Mouse (Mus musculus) urinary bladder, adult 2 months (tissue): ENCODE measurements around the gene AY074887. TPM values are rescaled to one million over a fixed set of nuclear protein-coding genes. Genes with fewer than 3 reads are reported as not detected.

ENCODE experiments used
- DNase-seq: peaks from one replicate; pipeline ENCODE4 v3.0.0; 2022; ENCODE audit warnings: low spot score
- polyA plus RNA-seq: library from polyadenylated mRNA; depleted of rRNA; stranded (reverse); fragments of >200 nt; gene quantifications from 2 replicates; pipeline ENCODE4 v1.2.3, GENCODE M21; 2012; rRNA removed

The AY074887 gene
- polyA plus RNA-seq, 1 experiment = 0.28 TPM

DNA sequence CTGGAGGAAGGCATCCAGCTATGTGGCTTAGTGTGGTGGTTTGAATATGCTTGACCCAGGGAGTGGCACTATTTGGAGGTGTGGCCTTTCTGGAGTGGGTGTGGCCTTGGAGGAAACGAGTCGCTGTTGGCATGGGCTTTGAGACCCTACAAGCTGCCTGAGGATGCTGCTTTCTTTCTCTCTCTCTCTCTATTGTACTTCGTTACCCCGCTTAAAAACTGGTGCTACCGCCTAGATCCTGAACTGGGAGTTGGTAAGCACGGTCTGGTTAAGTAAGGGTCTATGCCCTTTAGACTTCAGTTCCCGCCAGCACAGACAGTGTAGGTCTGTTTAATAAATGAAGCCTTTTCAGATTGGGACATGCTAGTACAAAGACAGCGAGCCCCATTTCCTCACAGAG is 34.4 kb downstream of the AY074887 start:
- DNase-seq = no peak

DNA sequence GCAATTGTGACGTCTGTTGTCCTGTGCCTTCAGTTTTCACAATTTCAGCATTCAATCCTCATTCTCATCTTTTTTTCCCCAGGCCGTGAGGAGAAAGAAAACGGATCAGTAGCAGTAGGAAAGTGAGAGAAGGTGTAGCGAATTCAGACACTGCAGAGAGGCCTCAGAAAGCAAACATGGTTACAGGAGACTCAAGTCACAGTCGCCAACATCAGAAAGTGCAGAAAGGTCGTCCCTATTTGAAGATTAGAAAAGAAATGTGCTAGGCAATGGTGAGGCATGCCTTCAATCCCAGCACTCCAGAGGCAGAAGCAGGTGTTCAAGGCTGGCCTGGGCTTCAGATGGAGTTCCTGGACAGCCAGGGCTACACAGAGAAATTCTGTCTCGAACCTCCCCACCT is 35.2 kb downstream of the AY074887 start:
- DNase-seq = no peak

DNA sequence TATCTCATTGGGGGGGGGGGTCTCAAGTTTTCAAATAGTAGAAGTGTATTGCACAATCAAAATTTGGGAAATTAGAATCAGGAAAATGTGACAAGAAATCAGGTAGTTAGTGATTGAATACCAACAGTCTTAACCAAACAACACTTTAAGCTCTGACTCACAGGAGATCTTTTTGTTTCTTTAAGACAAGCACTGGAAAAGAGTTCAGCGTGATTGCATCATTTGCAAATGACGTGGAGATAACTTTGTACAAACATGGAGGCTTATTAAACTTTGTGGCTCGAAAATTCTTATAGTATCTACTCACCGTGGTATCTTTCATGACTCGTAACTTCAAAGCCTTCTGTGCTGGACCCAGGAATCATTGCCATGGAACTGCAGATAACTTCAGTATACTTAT is 41.4 kb downstream of the AY074887 start:
- DNase-seq = no peak

Other genes starting within 250 kb of the AY074887 start
- 98.1 and 141 TPM in 2 replicates for gene Wdr61, start 216.5 kb downstream of the AY074887 start, polyA plus RNA-seq
- 0.08 and 0.15 TPM in 2 replicates for gene Crabp1, start 186.2 kb downstream of the AY074887 start, polyA plus RNA-seq
- 20.0 and 21.8 TPM in 2 replicates for gene Ireb2, start 87.2 kb downstream of the AY074887 start, polyA plus RNA-seq
- gene Hykk, start 33.7 kb downstream of the AY074887 start, polyA plus RNA-seq = 1.3 and 3.0 TPM in 2 replicates
- 142 and 158 TPM in 2 replicates for gene Psma4, start 208 bp downstream of the AY074887 start, polyA plus RNA-seq
- 0.03 and 0.10 TPM in 2 replicates for gene Chrna5, start 29.9 kb upstream of the AY074887 start, polyA plus RNA-seq
- gene Chrna3, start 75.6 kb upstream of the AY074887 start, polyA plus RNA-seq = 0.23 and 0.37 TPM in 2 replicates
- 0.23 and 0.29 TPM in 2 replicates for gene Chrnb4, start 97.8 kb upstream of the AY074887 start, polyA plus RNA-seq
- 27.5 and 28.2 TPM in 2 replicates for gene Ube2q2, start 197.9 kb upstream of the AY074887 start, polyA plus RNA-seq